Mouse (Mus musculus) heart, embryonic 12.5 days (tissue): ENCODE data around the gene Miga2. TPM values are rescaled to one million over a fixed set of nuclear protein-coding genes. Genes with fewer than 3 reads are reported as not detected.
A peak's percentile ranks its signal among the peaks of the same experiment; 100 is the strongest.

Source experiments
- ATAC-seq: fragments of 200-750 bp; cut with Nextera tagmentation; 2 replicates; pipeline ENCODE4 v1.8.0; 2017; ENCODE audit warnings: moderate TSS enrichment, moderate library complexity; ENCODE audit not compliant: insufficient number of reproducible peaks, low FRiP score
- H3K27ac ChIP-seq: fragments of 300-500 bp; sonication (generic); 2 replicates; pipeline ENCODE4 v1.5.1; 2016; ENCODE audit warnings: mild to moderate bottlenecking, moderate library complexity; ENCODE audit not compliant: poor library complexity, severe bottlenecking
- H3K27me3 ChIP-seq: fragments of 300-500 bp; sonication (generic); replicated peaks from 2 replicates; pipeline ENCODE4 v1.6.1; 2016; ENCODE audit warnings: mild to moderate bottlenecking, moderate library complexity
- H3K36me3 ChIP-seq: fragments of 300-500 bp; sonication (generic); 2 replicates; pipeline ENCODE4 v1.6.1; 2016; ENCODE audit warnings: mild to moderate bottlenecking, moderate library complexity
- H3K4me1 ChIP-seq: fragments of 300-500 bp; sonication (generic); replicated peaks from 2 replicates; pipeline ENCODE4 v1.6.1; 2016; ENCODE audit warnings: mild to moderate bottlenecking
- H3K4me2 ChIP-seq: fragments of 300-500 bp; sonication (generic); 2 replicates; pipeline ENCODE4 v1.6.1; 2016; ENCODE audit warnings: mild to moderate bottlenecking, moderate library complexity
- H3K4me3 ChIP-seq: fragments of 300-500 bp; sonication (generic); 2 replicates; pipeline ENCODE4 v1.5.1; 2016; ENCODE audit warnings: mild to moderate bottlenecking
- H3K9ac ChIP-seq: fragments of 300-500 bp; sonication (generic); 2 replicates; pipeline ENCODE4 v1.6.1; 2016; ENCODE audit warnings: mild to moderate bottlenecking, moderate library complexity
- H3K9me3 ChIP-seq: fragments of 300-500 bp; sonication (generic); replicated peaks from 2 replicates; pipeline ENCODE4 v1.6.1; 2016; ENCODE audit warnings: mild to moderate bottlenecking, moderate library complexity
- WGBS: fragments of 180-500 bp; shearing (Covaris S2); methylation state at CpG from one replicate; pipeline ENCODE4 v1.1.7; 2016; 5-methylcytosine and 5-hydroxymethylcytosine counted together
- polyA plus RNA-seq: library from polyadenylated mRNA; unstranded; fragments of >200 nt; fragmentation: Nextera tagmentation; extraction: Ambion mirVana; gene quantifications from 2 replicates; pipeline ENCODE4 v1.2.1, GENCODE M21; 2016

The Miga2 gene
- 32.7 and 33.6 TPM in 2 replicates for polyA plus RNA-seq

DNA sequence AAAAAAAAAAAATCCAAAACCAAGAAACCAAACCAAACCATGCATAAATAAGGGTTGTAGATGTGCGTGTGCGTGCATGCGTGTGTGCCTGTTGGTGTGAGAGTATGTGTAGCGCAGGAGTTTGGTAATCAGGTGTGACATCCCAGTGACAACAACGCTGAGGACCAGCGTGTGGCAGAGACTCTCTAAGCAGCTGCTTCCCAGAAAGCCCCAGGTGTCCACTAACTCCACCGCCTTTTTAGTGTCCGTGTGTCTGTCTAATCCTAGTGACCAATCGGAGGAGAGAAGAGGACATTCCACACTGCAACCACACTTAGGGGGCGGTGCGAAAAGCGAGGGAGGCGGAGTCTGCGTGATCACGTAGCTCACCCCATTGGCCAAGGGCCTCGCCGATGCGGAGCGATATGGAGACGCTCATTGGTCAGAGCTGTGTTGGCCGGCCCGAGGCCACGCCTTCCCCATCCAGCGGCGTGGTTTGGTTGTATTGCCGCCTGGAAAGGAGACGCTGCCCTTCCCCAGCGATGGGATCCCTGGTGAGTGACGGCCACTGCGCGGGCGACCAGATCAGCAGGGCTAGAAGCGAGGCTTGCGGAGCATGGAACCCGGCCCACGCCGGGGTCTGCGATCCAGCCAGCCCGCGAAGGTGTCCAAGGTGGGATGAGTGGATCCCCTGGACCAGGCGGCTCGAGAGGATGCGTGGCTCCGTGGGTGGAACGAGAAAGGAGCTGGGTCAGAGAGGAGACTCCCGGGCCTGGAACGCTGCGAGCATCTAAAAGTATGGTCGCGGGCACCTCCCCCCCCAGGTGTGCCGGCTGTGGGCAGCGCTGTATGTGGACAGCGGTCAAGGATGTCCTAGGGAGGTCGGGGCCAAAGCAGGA lies at the start of gene Miga2:
Miga2 (plus strand) TSS at position 461 of the 878 bp plus-strand sequence.
- Histone ChIP-seq H3K9me3 (0 out of 2 replicates have a peak, but pooled peaks cover 4% of the 10 kb centered on the region), H3K4me3 (peak within 1 kb of the TSS; percentile 78), H3K4me2 (peak within 1 kb of the TSS; percentile 74), H3K9ac (peak within 1 kb of the TSS; percentile 94), H3K36me3 (peaks cover 27% of the 10 kb centered on the region), H3K4me1 (peaks cover 30% of the 10 kb centered on the region), H3K27ac (peak within 1 kb of the TSS; percentile 85), H3K27me3 (no peaks in the 10 kb centered on the region)
- WGBS: under 1% methylated on average over 54 of the region's 54 CpGs
- ATAC-seq: peak; percentile 99

GRCm38 (mm10) chr2:30316136-30316535 lies 47.9 kb upstream of the Miga2 start:
- Histone ChIP-seq H3K4me3 (no peak overlapping the region), H3K27me3 (no peaks in the 10 kb centered on the region), H3K9me3 (no peaks in the 10 kb centered on the region), H3K4me1 (no peaks in the 10 kb centered on the region), H3K9ac (no peak overlapping the region), H3K4me2 (no peak overlapping the region), H3K36me3 (peaks cover 90% of the 10 kb centered on the region), H3K27ac (no peak overlapping the region)
- ATAC-seq: no peak
- 92% methylated on average over 4 of the region's 4 CpGs for WGBS

DNA sequence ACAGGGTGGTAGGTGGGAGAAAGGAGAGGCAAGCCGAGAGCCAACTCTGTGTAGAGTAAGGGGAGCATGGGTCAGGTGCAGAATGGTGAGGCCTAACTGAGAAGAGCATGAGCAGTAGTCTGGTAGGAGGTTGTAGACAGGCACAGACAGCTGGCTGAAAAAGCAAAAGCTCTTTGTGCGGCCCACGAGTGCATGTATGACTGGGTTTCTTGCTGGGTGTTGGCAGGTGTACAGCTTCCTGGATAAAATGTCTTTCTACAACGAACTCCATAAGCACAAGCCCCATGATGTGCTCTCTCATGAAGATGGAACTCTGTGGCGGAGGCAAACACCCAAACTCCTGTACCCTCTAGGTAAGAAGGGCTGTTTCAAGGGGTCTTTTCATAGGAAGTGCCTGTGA lies 47.1 kb upstream of the Miga2 start:
- Histone ChIP-seq H3K36me3 (peaks cover 92% of the 10 kb centered on the region), H3K4me2 (no peak overlapping the region), H3K4me3 (no peak overlapping the region), H3K9me3 (no peaks in the 10 kb centered on the region), H3K4me1 (no peaks in the 10 kb centered on the region), H3K27me3 (no peaks in the 10 kb centered on the region), H3K9ac (no peak overlapping the region), H3K27ac (no peak overlapping the region)
- 92% methylated on average over 5 of the region's 5 CpGs for WGBS
- ATAC-seq: no peak

- ATAC-seq: no peak
- no peaks in the 10 kb centered on the region for H3K27me3 ChIP-seq
- no peaks in the 10 kb centered on the region for H3K9me3 ChIP-seq
- no peak overlapping the region for H3K9ac ChIP-seq
- H3K4me2 ChIP-seq: no peak overlapping the region
- H3K4me3 ChIP-seq: no peak overlapping the region
- H3K36me3 ChIP-seq: peaks cover 92% of the 10 kb centered on the region
- 82% methylated on average over 4 of the region's 4 CpGs for WGBS
- H3K27ac ChIP-seq: no peak overlapping the region
- no peaks in the 10 kb centered on the region for H3K4me1 ChIP-seq
Measured at GRCm38 (mm10) chr2:30319260-30319659, 44.8 kb upstream of the Miga2 start.

GRCm38 (mm10) chr2:30323111-30323510 lies 40.9 kb upstream of the Miga2 start:
- H3K27me3 ChIP-seq: no peaks in the 10 kb centered on the region
- whole genome bisulfite sequencing: 89% methylated on average over 7 of the region's 7 CpGs
- no peak overlapping the region for H3K4me2 ChIP-seq
- H3K9me3 ChIP-seq: no peaks in the 10 kb centered on the region
- no peak overlapping the region for H3K27ac ChIP-seq
- no peaks in the 10 kb centered on the region for H3K4me1 ChIP-seq
- no peak overlapping the region for H3K9ac ChIP-seq
- no peak overlapping the region for H3K4me3 ChIP-seq
- ATAC-seq: no peak
- H3K36me3 ChIP-seq: peaks cover 91% of the 10 kb centered on the region

DNA sequence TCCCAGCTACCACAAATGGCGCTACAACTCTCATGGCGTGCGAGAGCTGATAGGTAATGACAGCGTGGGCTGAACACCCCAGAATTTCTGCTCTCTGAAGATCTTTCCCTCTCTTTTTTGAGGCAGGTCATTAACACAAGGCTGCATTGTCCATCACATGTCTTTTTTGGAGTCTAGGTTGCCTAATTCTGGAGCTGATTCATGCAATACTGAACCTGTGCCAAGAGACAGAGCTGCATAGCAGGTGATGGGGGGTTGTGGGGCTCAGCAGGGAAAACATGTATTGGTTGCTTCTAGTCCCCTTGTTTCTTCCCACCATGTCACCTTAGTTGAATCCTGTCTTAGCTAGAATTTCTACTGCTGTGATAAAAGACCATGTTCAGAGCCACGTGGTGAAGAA lies 38.7 kb upstream of the Miga2 start:
- Histone ChIP-seq H3K4me2 (no peak overlapping the region), H3K9ac (no peak overlapping the region), H3K27me3 (no peaks in the 10 kb centered on the region), H3K9me3 (no peaks in the 10 kb centered on the region), H3K27ac (no peak overlapping the region), H3K4me3 (no peak overlapping the region), H3K4me1 (no peaks in the 10 kb centered on the region), H3K36me3 (peaks cover 96% of the 10 kb centered on the region)
- no peak for ATAC-seq
- 92% methylated on average over 5 of the region's 5 CpGs for WGBS

- Histone ChIP-seq H3K9me3 (no peaks in the 10 kb centered on the region), H3K9ac (no peak overlapping the region), H3K27ac (no peak overlapping the region), H3K4me1 (no peaks in the 10 kb centered on the region), H3K36me3 (peaks cover 97% of the 10 kb centered on the region), H3K27me3 (no peaks in the 10 kb centered on the region), H3K4me3 (no peak overlapping the region), H3K4me2 (no peak overlapping the region)
- no peak for ATAC-seq
- WGBS: 86% methylated on average over 7 of the region's 7 CpGs
Measured at GRCm38 (mm10) chr2:30327276-30327675, 36.8 kb upstream of the Miga2 start.

DNA sequence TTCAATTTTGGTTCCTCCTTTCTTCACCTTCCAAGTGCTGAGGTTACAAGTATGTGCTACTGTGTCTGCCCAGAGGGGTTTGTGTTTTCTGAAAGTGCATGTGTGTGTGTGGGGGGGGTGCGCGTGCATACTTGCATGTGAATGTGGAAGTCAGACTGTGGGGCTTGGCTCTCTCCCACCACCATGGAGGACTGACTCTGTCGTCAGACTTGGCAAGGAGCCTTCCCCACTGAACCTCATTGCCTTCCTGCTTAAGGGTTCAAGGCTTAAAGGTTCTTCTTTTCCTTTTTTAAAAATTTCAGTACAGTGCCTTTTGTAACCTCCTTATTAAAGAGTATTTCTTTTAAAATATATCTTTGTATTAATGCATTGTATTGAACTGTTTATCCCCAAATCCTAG lies 35.2 kb upstream of the Miga2 start:
- peaks cover 97% of the 10 kb centered on the region for H3K36me3 ChIP-seq
- no peak overlapping the region for H3K27ac ChIP-seq
- no peaks in the 10 kb centered on the region for H3K4me1 ChIP-seq
- ATAC-seq: no peak
- 93% methylated on average over 3 of the region's 3 CpGs for WGBS
- no peaks in the 10 kb centered on the region for H3K9me3 ChIP-seq
- no peak overlapping the region for H3K9ac ChIP-seq
- H3K4me3 ChIP-seq: no peak overlapping the region
- no peaks in the 10 kb centered on the region for H3K27me3 ChIP-seq
- H3K4me2 ChIP-seq: no peak overlapping the region

GRCm38 (mm10) chr2:30335324-30335723 lies 28.7 kb upstream of the Miga2 start:
- Histone ChIP-seq H3K27ac (no peak overlapping the region), H3K4me3 (no peak overlapping the region), H3K9ac (no peak overlapping the region), H3K9me3 (no peaks in the 10 kb centered on the region), H3K36me3 (peaks cover 96% of the 10 kb centered on the region), H3K4me1 (0 out of 2 replicates have a peak, but pooled peaks cover 5% of the 10 kb centered on the region), H3K4me2 (no peak overlapping the region), H3K27me3 (no peaks in the 10 kb centered on the region)
- no peak for ATAC-seq
- 95% methylated on average over 2 of the region's 2 CpGs for WGBS

DNA sequence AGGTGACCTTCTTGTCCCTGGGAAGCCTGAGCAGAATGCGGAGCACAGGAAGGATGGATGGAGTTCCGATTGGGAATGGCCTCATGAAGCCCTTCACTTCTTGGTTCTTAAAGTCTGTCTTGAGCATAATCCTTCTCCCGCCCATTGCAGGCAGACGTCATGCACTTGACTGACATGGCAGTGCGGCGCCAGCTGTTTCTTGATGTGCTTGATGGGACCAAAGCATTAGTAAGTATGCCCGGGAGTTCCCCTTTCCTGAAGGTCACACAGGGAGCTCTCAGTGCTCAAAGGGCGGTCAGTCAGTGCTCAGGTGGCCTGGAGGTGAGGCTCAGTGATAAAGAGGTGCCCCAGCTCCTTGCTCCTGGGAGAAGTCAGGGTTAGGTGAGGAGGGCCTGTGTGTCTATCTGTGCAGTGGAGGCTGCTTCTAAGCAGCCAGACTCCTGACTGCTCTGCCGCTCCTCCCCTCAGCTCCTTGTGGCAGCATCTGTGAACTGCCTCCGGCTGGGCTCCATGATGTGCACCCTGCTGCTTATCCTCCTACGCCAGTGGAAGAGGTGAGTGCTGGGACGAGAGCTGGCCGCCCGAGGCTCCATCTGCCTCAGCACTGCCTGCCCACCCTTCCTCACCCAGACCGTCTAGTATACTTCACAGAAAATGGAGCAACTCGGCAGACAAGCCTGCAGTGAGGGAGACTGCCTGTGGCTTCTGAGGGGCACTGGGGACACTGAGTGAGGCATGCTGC lies 27.7 kb upstream of the Miga2 start:
- Histone ChIP-seq H3K9me3 (no peaks in the 10 kb centered on the region), H3K4me3 (no peak overlapping the region), H3K27me3 (no peaks in the 10 kb centered on the region), H3K36me3 (peaks cover 96% of the 10 kb centered on the region), H3K4me2 (no peak overlapping the region), H3K4me1 (0 out of 2 replicates have a peak, but pooled peaks cover 5% of the 10 kb centered on the region), H3K9ac (no peak overlapping the region), H3K27ac (no peak overlapping the region)
- ATAC-seq: no peak
- WGBS: 78% methylated on average over 16 of the region's 16 CpGs

- no peaks in the 10 kb centered on the region for H3K27me3 ChIP-seq
- H3K4me3 ChIP-seq: no peak overlapping the region
- 55% methylated on average over 12 of the region's 12 CpGs for WGBS
- H3K9me3 ChIP-seq: no peaks in the 10 kb centered on the region
- H3K36me3 ChIP-seq: peaks cover 96% of the 10 kb centered on the region
- no peak for ATAC-seq
- H3K4me2 ChIP-seq: no peak overlapping the region
- H3K9ac ChIP-seq: no peak overlapping the region
- no peak overlapping the region for H3K27ac ChIP-seq
- H3K4me1 ChIP-seq: 0 out of 2 replicates have a peak, but pooled peaks cover 5% of the 10 kb centered on the region
Measured at GRCm38 (mm10) chr2:30337179-30337578, 26.9 kb upstream of the Miga2 start.
